Mouse (Mus musculus): ENCODE data around the gene Dnhd1.

- TF ChIP-seq POLR2A (IDR thresholded peaks at IDR 0.05; ENCODE audit: control insufficient read depth, extremely low read depth, insufficient read depth, low read length, poor library complexity) (no peak), CTCF (IDR thresholded peaks at IDR 0.05; ENCODE audit: borderline replicate concordance, control insufficient read depth, extremely low read depth, insufficient read depth, low read length, poor library complexity) (no peak)
These were observed 35.0 kb downstream of the Dnhd1 start for GRCm38 (mm10) chr7:105685541-105686197.

Measured in thymus, adult 2 months (tissue).